ENCODE assay signal across 9 mouse cellular contexts in the genomic region with DNA sequence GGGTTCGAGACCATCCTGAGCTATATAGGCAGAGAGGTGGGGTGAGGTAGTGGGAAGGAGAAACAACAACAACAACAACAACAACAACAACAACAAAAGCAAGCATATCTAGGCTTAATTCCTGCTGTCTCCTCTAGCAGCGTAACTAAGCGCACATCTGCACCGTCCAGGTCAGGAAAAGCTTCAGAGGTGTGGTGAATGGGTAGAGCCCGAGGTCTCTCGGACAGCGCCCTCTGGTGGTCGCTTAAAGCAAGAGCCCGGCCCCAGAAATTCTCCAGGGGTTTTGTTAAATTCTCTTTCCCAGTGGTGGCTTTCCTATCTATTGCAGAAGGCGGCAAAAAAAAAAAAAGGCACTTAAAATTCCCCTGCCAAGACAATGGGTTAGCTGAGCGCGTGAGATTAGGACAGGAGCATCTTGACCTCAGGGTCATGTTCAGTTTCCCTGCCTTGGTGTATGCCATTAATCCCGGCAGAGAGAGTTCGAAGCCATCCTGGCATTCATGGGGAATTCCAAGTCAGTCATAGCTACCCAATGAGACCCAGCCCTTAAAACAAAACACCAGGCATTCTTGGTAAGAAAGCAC. TPM values are rescaled to one million over a fixed set of nuclear protein-coding genes. Genes with fewer than 3 reads are reported as not detected.
DNase-seq lines count a peak whose midpoint lies in the region; ATAC-seq and TF ChIP-seq lines count a peak whose summit lies in the region.
"Had no signal": no experiment of that assay in that cellular context is flagged by ENCODE, and none has a peak within 500 bp of the region (broad histone marks: within the 10 kb centered on the region; RNA-seq: fewer than 3 reads in every experiment).

No protein-coding gene starts in this region.

- no peak for TF ChIP-seq POLR2A in CH12.LX (IDR thresholded peaks at IDR 0.05; ENCODE audit: low read depth, low read length)

- no peak overlapping the region for H3K4me2 ChIP-seq in CH12.LX (ENCODE audit: insufficient read depth, low read depth, poor library complexity, severe bottlenecking)

- H3K36me3 ChIP-seq in CH12.LX (replicated peaks in 1 of 2; ENCODE audit: control insufficient read depth in 1 of 2, insufficient read depth in 1 of 2, low read length in 1 of 2), result peaks cover 27 to 46% of the 10 kb centered on the region in 2 experiments

- no peaks in the 10 kb centered on the region for H3K9me3 ChIP-seq in CH12.LX (replicated peaks; ENCODE audit: low read length)

- TF ChIP-seq CTCF in CH12.LX (conservative IDR thresholded peaks at IDR 0.05 in 1 of 2, IDR thresholded peaks at IDR 0.05 in 1 of 2; ENCODE audit: low read depth in 2 of 2, low read length in 2 of 2), result peak; percentile 73 to 84

- H3K27ac ChIP-seq in CH12.LX (ENCODE audit: insufficient read depth, low read depth), result no peak overlapping the region

- no peak overlapping the region for H3K9ac ChIP-seq in CH12.LX (ENCODE audit: insufficient read depth, low read depth)

- TF ChIP-seq EP300 in CH12.LX (IDR thresholded peaks at IDR 0.05; ENCODE audit: low read length), result no peak

- H3K79me2 ChIP-seq in CH12.LX (replicated peaks; ENCODE audit: control insufficient read depth, extremely low read depth, insufficient read depth, poor library complexity, severe bottlenecking), result no peaks in the 10 kb centered on the region

- H3K27me3 ChIP-seq in CH12.LX (replicated peaks), result no peaks in the 10 kb centered on the region

- H3K4me1 ChIP-seq in CH12.LX (ENCODE audit: control insufficient read depth in 1 of 2, insufficient read depth in 2 of 2), result peaks cover 0 to 21% of the 10 kb centered on the region in 2 experiments; a peak in 2 of 4 replicates

- H3K4me3 ChIP-seq in CH12.LX (replicated peaks in 1 of 3; ENCODE audit: low read depth in 2 of 3, low read length in 2 of 3, poor library complexity in 1 of 3), result no peak overlapping the region

- TF ChIP-seq RAD21 in CH12.LX (IDR thresholded peaks at IDR 0.05; ENCODE audit: low read depth, low read length), result peak; percentile 63

- no peak for ATAC-seq in frontal cortex, adult (ENCODE audit: low TSS enrichment)

- peak; percentile 28 to 29 for DNase-seq in frontal cortex, postnatal 25 days (ENCODE audit: low spot score in 2 of 2)
- peak; percentile 63 for DNase-seq in CH12.LX (ENCODE audit: extremely low read depth)
- DNase-seq in cerebellum, adult 8-10 months, result peak; percentile 61
- DNase-seq in gastrocnemius, adult 18-20 months (ENCODE audit: low spot score), result peak; percentile 58
- DNase-seq in kidney, postnatal 25 days, result peak; percentile 74 to 78
- DNase-seq in lung, postnatal 10 days, result peak; percentile 74
- DNase-seq in spleen, postnatal 36 days (ENCODE audit: low spot score in 2 of 2), result peak; percentile 21 to 43

- in situ Hi-C loops in CH12.LX (cut with MboI; ENCODE audit: low pct_ligation_motif_present, low pct_unique_long_range_greater_than_20kb, low sequenced_read_pairs), result no loop called here

- dilution Hi-C loops in CH12.LX (cut with MboI; ENCODE audit: extremely low pct_ligation_motif_present, extremely low pct_unique_long_range_greater_than_20kb, low sequenced_read_pairs), result no loop called here

TF ChIP-seq in CH12.LX, 34 proteins besides CTCF, POLR2A, EP300 and RAD21:
- no peak for TF ChIP-seq NRF1 (IDR thresholded peaks at IDR 0.05; ENCODE audit: low read depth, low read length)
- TF ChIP-seq IRF4 (IDR thresholded peaks at IDR 0.05; ENCODE audit: low read depth, low read length), result 0 out of 2 replicates have a peak, but pooled peaks have one; percentile 25
- no peak for TF ChIP-seq MXI1 (IDR thresholded peaks at IDR 0.05; ENCODE audit: low read depth, low read length)
- no peak for TF ChIP-seq SIN3A (IDR thresholded peaks at IDR 0.05; ENCODE audit: low read length)
- no peak for TF ChIP-seq UBTF (IDR thresholded peaks at IDR 0.05; ENCODE audit: low read depth, low read length)
- no peak for TF ChIP-seq ELF1 (IDR thresholded peaks at IDR 0.05; ENCODE audit: low read depth, low read length)
- no peak for TF ChIP-seq ZMIZ1 (IDR thresholded peaks at IDR 0.05; ENCODE audit: low read depth, low read length)
- peak; percentile 23; the same call in 1 of the 2 replicates for TF ChIP-seq ZC3H11A (IDR thresholded peaks at IDR 0.05; ENCODE audit: low read depth, low read length)
- no peak for TF ChIP-seq MYC (IDR thresholded peaks at IDR 0.05; ENCODE audit: low read depth, low read length)
- TF ChIP-seq SMC3 (IDR thresholded peaks at IDR 0.05; ENCODE audit: low read depth, low read length), result peak; percentile 84
TF ChIP-seq in CH12.LX: peak in this region for 3.

RNA-seq across cellular contexts. Expression of gene Upk1a, which starts 1.0 kb away (rescaled TPM):
- total RNA-seq in CH12.LX (2012; rRNA removed) (6.5 and 10.9 TPM in 2 replicates), CH12.LX (2014; rRNA removed) (0.47 and 0.49 TPM in 2 replicates)
- polyA plus RNA-seq in CH12.LX (2012; ENCODE audit: insufficient read length, low read depth), result 1.8 and 2.3 TPM in 2 replicates
- total RNA-seq in gastrocnemius, adult 18-20 months (2021), result not detected

RNA-seq across cellular contexts. Expression of gene Cox6b1, which starts 12.3 kb away (rescaled TPM):
- total RNA-seq in CH12.LX (2012; rRNA removed) (432 and 456 TPM in 2 replicates), CH12.LX (2014; rRNA removed) (776 and 802 TPM in 2 replicates)
- polyA plus RNA-seq in CH12.LX (2012; ENCODE audit: insufficient read length, low read depth), result 581 and 625 TPM in 2 replicates
- 1,000 to 10,000 TPM; 2,016 to 2,070 TPM for total RNA-seq in gastrocnemius, adult 18-20 months (2021)

RNA-seq across cellular contexts. Expression of gene Zbtb32, which starts 14.9 kb away (rescaled TPM):
- total RNA-seq in CH12.LX (2012; rRNA removed) (183 TPM in 2 replicates), CH12.LX (2014; rRNA removed) (156 and 173 TPM in 2 replicates)
- polyA plus RNA-seq in CH12.LX (2012; ENCODE audit: insufficient read length, low read depth), result 171 and 178 TPM in 2 replicates
- not detected for total RNA-seq in gastrocnemius, adult 18-20 months (2021)

RNA-seq across cellular contexts. Expression of gene Etv2, which starts 22.0 kb away (rescaled TPM):
- not detected in 2 replicates for total RNA-seq in CH12.LX (2012; rRNA removed)
- total RNA-seq in CH12.LX (2014; rRNA removed), result not detected in 2 replicates
- polyA plus RNA-seq in CH12.LX (2012; ENCODE audit: insufficient read length, low read depth), result not detected in 2 replicates
- not detected for total RNA-seq in gastrocnemius, adult 18-20 months (2021)
- polyA plus RNA-seq: large intestine, adult 2 months had no signal

RNA-seq across cellular contexts. Expression of gene Kmt2b, which starts 25.1 kb away (rescaled TPM):
- total RNA-seq in CH12.LX (2012; rRNA removed) (17.2 and 18.3 TPM in 2 replicates), CH12.LX (2014; rRNA removed) (4.8 and 8.4 TPM in 2 replicates)
- polyA plus RNA-seq in CH12.LX (2012; ENCODE audit: insufficient read length, low read depth), result 31.0 and 32.8 TPM in 2 replicates
- total RNA-seq in gastrocnemius, adult 18-20 months (2021), result 10 to 100 TPM; 12.5 to 12.9 TPM

Comparison
In these comparisons a context has a peak if more than half of its experiments do, and no peak if none do; other contexts are left out.
1. RNA of gene Zbtb32, which starts 14.9 kb away (total RNA-seq): 156 to 183 TPM in CH12.LX; not detected in gastrocnemius, adult 18-20 months; every median in the first group is over 100 times any median in the second.
2. Peak in every context shown above with its lines, with median percentiles within 50 percentile points of each other: DNase-seq.